Mouse (Mus musculus) liver, adult (tissue): ENCODE data around the gene Cbx5.

Experiments used
- GATA4 ChIP-seq: IDR thresholded peaks from 2 replicates; pipeline ENCODE4 v1.6.1; 2014; ENCODE audit warnings: mild to moderate bottlenecking, low read length; ENCODE audit not compliant: insufficient replicate concordance

Cbx5 gene

DNA sequence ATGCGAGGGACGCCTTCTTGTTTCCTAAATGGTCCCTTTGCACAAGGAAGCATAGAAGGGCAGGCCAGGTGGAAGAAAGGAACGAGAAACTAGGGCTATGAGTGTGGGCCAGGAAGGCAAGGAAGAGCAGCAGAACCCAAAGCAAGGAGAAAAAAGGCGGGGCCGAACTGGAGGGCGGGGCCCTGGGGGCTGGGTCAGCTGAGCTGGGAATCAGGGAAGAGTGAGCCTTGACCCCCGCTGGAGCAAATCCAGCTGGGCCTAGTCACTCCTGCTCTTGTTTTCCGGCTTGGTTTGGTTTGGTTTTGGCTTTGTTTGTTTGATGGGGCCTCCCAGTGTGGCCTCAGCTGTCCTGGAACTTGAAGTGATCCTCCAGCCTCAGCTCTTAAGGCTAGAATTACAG lies 68.3 kb downstream of the Cbx5 start:
- no peak for TF ChIP-seq GATA4

DNA sequence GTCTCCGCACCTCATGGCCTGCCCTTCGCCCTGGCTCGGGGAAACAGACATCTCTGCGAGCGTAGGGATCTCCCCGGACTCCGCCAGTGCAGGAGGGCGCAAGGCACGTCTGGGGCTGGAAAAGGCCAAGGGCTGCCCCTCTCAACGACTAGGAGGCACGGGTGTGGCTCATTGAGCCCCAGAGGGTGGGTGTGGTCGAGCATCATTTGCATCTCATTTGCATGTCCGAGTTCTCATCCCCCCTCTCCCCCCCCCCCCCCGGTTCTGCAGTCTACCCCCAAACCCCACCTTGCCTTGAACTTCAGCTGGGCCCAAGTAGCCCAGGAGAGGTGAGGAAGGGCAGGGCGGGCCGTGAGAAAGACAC lies 69.3 kb downstream of the Cbx5 start:
- no peak for TF ChIP-seq GATA4

GRCm38 (mm10) chr15:103169612-103170315 lies 69.9 kb downstream of the Cbx5 start:
- no peak for TF ChIP-seq GATA4

- no peak for TF ChIP-seq GATA4
These were observed 70.6 kb downstream of the Cbx5 start for GRCm38 (mm10) chr15:103168801-103169611.

DNA sequence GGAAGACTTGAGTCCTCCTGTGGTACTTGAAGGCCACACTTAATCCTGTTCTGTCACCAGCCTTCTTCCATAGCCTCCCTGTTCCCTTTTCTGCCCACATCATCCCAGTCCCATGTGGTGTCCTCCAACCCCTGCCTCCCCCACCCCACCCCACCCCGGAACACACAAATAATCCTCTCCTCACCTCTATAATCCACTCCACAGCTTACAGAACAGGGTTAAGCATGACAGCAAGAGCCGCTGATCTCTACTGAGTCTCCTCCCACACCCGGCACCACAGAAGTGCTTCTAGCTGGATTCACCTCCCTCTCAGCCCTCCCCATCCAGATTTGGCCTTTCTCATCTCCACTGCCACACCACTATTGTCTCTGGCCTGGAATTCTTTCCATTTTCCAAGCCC lies 71.8 kb downstream of the Cbx5 start:
- no peak for TF ChIP-seq GATA4

DNA sequence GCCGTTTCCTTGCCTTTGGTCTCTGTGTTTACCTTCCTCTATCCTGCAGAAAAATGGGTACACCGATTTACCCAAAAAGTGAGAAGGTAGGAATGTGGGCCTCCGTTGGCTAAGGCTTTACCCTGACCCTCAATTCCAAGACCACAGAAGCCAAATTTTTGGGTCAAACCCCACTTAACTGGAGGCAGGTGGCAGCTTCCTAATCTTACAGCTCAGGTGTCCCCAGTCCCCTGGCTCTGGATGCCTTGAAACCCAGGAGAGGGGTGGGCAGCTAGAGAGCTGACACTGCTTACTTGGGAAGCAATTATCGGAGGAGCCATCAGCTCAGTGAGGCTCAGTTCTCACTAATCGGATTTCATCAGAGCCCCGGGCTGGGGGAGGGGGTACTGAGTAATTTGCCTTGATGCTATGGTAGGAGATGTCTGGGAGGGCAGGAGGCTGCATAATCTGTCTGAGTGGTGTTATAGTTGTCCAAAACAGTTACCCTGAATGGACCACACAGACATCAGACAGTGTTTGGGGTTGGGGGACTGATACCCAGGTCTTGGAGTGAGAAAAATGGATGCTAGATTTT lies 72.5 kb downstream of the Cbx5 start, which contains the start of gene Smug1:
Gene Smug1, minus strand, starts transcription at position 51 of the 574 bp plus-strand sequence.
- no peak for TF ChIP-seq GATA4

GRCm38 (mm10) chr15:103165924-103166323 lies 73.7 kb downstream of the Cbx5 start:
- TF ChIP-seq GATA4 = no peak

DNA sequence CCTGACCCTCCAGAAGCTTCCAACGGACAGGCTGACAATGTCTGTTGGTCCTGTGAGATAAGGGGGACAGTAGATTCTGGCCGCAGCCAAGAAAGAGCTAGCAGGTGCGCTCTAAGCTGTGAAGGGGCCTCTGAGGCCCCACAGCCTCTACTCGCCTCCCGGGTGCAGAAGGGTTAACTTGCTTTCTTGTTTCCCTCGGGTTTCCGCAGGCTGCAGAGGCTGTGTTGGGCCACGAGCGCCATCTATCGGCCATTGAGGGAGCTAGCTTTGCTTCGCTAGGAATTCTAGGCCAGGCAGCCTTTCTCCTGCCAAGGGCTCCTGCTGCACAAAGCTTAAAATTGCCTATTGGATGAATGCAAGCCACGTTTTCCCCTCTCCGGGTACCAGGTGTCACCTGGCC lies 74.2 kb downstream of the Cbx5 start:
- no peak for TF ChIP-seq GATA4

- no peak for TF ChIP-seq GATA4
These were observed 76.3 kb downstream of the Cbx5 start for GRCm38 (mm10) chr15:103163182-103163919.

GRCm38 (mm10) chr15:103157585-103157984 lies 82.0 kb downstream of the Cbx5 start:
- no peak for TF ChIP-seq GATA4

- no peak for TF ChIP-seq GATA4
These were observed 82.7 kb downstream of the Cbx5 start for GRCm38 (mm10) chr15:103156890-103157289.

DNA sequence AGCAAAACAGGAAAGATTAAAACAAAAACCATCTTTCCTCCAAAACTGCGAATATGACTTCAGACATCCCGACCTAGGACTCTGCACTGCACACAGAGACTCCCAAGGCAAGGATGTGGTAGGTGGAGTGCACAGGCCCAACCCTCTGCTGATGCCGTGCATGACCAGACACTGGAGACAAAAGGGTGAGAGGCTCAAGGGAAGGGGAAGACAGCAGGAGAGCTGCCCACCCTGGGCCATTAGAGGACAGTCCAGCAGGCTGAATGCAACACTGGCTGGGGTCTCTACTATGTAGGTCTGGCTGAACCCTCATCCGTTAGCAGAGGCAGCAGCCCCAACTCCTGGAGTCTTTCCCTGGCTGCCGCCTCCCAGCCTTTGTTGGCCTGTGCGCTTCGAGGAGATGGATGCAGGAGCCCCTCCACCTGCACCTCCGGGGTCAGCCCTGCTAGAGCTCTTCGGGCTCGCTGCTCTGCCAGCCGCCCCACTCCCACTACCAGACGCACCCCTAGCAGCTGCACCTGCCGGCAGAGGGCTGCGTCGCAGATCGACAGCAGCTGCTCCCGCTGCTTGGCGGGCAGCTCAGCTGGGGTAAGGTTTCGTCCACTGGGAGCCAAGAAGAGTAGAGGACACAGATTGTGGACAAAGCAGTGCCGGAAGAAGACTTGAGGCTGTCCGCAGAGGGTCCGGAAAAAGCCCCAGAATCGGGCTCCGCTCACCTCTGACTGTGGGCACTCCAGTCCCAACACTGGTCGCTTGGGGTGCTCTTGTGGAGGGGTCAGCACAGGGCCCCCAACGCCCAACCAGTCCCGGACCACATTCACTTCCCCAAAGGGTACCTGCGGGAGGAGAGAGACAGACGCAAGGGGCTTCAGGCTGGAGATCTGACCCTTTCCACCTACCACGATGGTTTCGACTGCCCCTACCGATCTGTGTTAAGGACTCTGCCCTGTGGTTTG lies 84.0 kb downstream of the Cbx5 start:
- TF ChIP-seq GATA4 = no peak

DNA sequence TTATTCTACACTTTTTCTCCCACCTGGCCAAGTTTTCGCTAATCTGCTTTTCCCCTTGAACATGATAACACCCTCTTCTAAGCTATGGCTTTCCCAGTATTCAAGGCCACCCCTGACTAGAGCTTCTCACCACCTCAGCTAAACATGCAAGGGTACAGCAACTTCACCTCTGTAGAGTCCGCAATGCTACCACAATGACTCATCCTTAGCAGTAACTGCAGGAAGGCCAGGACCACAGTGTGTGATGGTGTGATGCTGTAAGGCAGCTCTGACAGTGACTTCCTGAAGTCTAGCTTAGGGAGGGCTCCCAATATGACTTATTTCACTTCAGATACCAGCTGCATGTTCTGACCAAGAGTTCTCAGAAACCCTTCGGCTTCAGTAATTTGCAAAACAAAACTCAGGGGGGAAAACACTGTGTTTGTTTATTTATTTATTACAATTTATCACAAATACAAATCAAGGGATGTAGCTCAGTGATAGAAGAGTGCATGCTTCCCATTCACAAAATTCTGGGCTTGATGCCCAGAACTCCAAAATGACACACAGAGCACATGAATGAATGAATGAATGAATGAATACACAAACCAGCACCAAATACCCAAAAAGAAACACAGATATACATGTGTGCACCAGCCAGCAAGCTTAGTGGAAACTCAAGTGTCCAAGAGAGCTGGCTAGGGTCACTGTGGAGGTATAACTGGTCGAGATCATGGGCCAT lies 86.6 kb downstream of the Cbx5 start:
- TF ChIP-seq GATA4 = no peak

DNA sequence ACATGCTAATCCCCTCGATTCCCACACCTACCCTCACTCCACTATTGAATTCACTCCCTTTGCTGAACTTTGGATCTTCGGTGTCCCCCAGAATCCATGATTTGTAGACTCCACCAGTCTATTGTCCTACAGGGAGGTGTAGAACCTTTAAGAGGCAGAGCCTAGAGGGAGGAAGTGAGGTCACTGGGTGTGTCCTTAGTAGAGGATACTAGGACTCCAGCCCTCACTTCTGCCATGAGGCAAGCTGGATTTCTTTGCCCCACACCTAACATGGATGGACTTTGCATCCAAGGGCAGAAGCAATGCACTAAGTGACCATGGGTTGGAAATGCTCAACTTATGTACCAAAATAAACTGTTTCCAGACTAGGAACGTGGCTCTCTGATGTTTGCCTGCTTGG lies 87.2 kb downstream of the Cbx5 start:
- no peak for TF ChIP-seq GATA4
